Mouse (Mus musculus) thymus, postnatal 10 days (tissue): Measurements from ENCODE around the gene Kcnd2.

Experiments used
- DNase-seq, 2 experiments: peaks; one replicate each; pipeline ENCODE4 v3.0.0; 2021; ENCODE audit warnings: low spot score in 2 of 2

Kcnd2 gene

GRCm38 (mm10) chr6:21424202-21424785, 209.0 kb downstream of the Kcnd2 start:
- no peak for DNase-seq

- DNase-seq: no peak
Observed at GRCm38 (mm10) chr6:21431120-21431519, 215.8 kb downstream of the Kcnd2 start.

DNA sequence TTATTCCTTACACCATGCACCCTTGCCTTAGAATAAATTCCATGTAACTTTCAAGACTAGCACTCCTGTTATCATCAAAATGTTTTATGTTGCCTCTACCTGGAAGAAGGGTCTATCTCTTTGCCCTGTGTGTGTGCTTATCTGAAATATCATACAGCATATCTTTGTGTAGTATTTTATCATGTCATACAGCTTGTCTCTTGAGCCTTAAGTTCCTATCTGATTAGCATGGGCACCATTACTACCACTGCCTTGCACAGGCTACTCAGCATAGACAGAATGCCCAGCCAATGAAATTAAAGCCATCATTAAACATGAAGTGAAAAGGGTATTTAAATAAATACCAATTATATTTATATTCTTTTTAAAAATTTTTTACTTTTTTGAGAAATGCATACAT, 249.4 kb downstream of the Kcnd2 start:
- no peak for DNase-seq

DNA sequence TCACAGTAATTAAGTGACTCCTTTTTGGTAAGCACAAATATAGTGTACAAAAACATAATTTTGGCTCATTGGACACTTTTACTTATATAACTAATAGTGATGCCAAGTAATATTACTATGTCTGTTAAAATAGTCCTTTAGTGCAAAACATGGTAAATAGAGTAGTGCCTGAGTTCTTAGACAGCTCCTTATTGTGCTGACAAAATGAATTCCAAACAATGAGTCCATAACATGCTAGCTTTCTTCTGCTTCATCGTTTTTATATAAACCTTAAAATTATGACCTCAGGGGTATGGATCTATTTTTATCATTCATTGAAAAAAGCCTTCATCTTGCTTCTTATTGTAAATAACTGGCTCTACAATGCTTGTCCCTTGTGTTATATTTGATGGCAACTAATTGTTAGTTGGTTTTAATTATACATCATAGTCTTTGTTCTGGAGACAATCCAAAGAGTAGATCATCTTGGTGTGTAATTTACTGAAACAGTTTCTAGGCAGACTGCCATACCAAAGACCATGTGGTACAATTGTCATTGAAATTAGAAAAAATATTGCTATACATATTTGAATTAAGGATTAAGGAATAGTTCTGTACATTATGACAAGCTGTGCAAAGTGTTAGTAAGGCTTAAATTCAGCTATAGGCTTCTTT, 256.7 kb downstream of the Kcnd2 start:
- no peak for DNase-seq

GRCm38 (mm10) chr6:21482714-21483113, 267.4 kb downstream of the Kcnd2 start:
- no peak for DNase-seq

GRCm38 (mm10) chr6:21488536-21488935, 273.2 kb downstream of the Kcnd2 start:
- no peak for DNase-seq

DNA sequence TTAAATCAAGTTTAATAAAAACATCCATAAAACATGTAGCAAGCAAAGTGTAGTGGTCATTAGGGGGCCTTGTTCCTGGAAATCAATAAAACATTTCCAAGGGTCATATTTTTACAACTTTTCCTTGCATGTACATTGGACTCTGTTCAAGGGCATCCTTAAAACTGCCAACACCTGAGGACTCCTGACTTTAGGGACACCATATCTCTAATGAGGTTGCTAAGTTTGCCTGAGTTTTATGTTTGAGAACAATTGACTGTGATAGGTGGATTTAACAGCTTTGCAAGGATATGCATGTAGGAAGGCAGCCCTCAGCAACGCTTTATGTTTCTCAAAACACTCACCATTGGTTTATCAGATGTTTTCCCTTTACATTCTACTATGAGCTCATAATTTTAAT, 287.6 kb downstream of the Kcnd2 start:
- DNase-seq: no peak

DNA sequence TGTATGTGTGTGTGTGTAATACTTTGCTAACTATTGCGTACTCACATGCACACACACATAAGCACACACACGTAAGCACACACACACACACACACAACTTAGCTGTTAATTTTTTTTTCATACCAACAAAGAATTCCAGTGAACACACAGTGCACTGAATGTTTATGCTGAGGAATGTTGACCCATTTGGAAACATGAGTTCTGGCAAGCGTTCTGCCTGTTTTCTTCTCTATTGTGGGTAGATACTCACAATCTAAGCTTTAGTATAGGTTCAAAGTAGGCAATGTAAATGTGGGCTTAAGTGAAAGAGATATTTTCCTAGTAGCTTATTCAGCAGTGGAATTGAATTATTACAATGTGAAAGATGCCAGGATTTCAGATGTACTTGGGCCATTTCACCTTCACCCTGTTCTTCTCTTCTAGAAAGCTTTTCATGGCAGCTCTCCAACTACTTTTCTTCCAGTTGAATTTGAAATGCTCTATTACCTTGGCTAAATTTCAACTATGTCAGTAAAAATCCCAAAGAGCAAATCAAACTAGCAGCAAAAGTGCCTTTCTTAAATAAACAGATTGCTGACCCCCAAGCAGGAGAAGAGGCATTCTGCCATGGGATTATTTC, 295.4 kb downstream of the Kcnd2 start:
- DNase-seq: no peak

GRCm38 (mm10) chr6:21520351-21520750, 305.0 kb downstream of the Kcnd2 start:
- no peak for DNase-seq

DNA sequence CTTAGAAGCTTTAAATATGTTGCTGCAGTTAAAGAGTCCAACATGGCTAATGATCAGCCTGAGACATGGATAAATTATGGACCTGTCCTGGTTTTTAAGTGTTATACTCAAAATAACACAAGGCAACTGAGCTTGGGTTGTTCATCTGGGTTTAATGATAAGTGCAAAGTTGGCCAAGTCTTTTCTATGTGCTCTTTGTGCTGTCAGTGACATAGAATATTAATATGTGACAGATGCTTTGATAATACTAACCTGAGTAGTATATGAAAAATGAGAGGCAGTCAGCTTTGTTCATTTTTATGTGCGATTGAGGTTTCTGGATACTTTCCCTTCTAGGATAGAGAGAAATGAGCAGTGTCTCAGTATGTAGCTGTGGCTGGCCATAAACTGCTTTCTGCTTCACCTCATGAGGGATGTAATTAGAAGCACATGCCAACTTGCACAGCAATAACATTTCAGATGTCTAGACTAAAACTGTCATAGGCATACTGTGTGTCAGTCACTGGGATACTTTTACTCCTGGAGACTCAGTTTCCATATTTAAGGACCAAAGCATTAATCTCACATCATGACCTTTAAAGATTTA, 312.3 kb downstream of the Kcnd2 start:
- no peak for DNase-seq

DNA sequence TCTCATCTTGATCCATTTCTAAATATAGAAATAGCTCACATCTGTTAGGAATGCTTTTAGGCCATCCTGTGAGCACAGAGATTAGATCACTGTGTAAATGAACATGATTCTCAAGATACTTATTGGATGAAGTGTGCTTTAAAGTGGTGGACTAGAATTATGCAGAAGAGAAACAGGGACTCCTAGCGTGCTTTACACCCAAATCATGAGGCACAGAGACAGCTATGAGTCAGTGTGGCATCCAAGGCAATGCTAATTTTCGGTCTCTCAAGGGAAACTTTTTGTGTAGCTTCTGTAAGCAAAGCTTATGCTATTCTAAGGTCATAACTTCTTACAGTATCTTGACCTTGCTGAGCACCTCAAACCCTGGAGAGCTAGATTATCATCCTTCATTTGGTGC, 318.7 kb downstream of the Kcnd2 start:
- DNase-seq: no peak

DNA sequence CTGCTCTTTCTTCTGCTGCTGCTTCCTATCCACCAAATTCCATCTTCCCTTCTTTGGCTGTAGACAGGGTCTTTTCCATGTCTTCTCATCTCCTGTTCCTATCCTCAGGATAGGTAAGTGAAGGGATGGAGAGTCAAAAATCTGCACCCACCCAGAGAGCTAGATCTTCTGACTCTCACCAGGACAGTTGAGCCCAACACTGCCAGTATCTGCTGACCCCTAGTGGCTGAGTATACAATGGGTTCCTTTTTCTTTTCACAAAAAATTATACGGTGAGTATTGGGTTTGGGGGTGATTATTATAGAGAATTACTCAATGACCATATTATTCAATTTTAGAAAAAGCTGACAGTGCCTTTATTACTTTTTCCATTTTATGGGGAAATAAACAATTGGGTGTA, 319.5 kb downstream of the Kcnd2 start:
- DNase-seq: no peak

DNA sequence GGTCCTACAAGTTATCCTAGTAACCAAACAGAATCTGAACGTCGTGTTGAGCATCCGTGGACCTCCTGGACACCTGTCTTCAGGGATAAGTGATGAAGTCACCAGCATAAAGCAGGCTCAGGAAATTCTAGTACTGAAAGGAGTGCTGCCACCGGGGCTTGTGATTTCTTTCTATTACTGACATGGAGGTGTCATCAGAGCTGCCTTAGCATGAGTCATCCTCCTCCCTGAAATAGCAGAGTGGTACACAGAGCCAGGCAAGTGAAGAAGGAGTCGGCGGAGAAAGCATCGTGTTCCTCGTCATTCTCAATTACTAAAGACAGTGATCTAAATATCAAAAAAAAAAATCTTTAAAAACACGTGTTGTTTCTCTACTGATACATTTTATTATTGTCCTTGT, 336.2 kb downstream of the Kcnd2 start:
- DNase-seq: no peak

GRCm38 (mm10) chr6:21570964-21571363, 355.7 kb downstream of the Kcnd2 start:
- DNase-seq: no peak

DNA sequence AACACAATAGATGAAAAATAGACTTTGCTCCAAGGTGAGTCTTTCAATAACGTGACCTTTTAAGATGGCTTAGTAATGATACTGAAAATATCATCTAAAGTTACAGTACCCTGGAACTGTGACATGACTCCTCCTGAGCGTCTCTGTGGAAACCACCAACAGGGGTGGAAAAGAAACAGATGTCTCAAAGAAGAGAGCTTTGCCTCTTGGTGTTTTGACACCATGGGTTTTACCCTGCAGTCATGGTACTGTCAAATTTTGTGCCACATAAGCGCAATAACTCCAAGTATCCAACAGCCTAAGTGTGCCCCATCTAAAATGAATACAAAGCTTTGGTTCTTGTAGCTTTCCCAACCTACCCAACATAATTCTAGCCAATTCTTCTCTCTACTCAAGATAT, 374.9 kb downstream of the Kcnd2 start:
- no peak for DNase-seq

DNA sequence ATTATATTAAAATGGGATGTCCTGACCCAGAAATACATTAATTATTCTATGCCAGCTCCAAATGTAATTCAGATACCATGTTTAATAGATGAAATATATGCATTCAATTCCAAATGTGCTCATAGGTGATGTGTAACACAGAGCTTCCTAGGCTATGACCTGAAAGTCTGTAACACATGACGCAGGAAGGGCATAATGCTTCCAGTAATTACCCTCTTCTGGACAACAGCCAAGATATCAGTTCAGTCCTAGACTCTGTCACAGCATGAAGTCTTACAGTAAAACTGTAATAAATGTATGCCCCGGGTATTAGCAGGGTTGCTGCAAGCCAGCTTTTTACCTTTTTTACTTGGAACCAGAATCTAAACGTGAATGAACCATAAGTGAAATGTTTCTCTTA, 382.1 kb downstream of the Kcnd2 start:
- no peak for DNase-seq

GRCm38 (mm10) chr6:21609381-21610059, 394.2 kb downstream of the Kcnd2 start:
- no peak for DNase-seq

DNA sequence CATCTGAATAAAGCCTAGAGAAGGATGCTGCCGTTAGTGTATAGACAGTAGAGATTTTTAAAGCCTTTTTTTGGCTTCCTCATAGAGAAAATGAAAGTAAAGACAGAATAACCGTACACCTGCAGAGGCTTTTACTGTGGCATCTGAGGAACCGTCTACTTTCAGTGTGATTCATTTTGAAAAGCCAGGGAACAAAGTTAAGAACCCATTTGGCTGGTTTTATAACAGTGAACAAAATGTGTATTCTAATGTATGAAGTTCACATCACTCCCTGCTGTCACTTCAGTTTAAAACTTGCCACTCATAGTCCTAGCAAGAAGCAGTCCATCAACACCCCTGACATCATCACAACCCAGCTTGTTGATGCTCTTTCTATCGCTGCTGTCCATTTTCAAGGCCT, 414.7 kb downstream of the Kcnd2 start:
- no peak for DNase-seq

DNA sequence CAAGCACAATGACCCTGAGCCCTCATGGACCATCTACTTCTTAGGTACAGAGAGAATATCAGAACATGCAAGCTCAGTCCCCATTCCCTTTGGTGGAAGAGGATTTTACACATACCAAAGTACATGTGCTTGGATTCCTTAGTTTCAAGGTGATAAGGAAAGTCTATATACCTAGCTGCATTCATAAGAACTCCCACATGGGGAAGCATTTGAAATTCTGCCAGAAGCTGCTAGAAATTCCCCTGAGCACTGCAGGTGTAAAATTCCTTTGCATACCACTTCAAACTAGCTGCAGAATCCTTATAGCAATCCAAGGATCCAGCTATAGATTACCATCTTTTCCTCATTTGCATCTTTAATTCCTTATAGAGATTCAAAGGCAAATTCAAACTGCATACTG, 440.4 kb downstream of the Kcnd2 start:
- DNase-seq: no peak

- DNase-seq: no peak
Observed at GRCm38 (mm10) chr6:21664135-21664534, 448.8 kb downstream of the Kcnd2 start.

DNA sequence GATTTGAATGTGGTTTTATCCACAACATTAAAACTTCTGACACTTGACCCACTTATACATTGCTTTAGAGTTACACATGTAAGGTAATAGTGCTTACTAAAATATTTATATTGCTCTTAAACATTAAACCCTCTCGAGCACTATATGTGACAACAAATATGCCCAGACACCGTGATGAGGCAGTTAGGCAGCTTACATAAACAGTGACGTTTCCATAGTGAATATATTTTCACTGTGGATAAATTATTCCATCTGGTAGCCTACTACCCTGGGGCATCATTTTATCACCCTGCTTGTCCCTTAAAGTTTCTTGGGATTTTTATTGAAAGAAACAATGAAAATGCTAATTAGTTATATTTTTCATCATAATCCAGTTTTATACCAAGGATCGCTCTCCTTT, 449.3 kb downstream of the Kcnd2 start:
- no peak for DNase-seq

- no peak for DNase-seq
Observed at GRCm38 (mm10) chr6:21684252-21684651, 468.9 kb downstream of the Kcnd2 start.

DNA sequence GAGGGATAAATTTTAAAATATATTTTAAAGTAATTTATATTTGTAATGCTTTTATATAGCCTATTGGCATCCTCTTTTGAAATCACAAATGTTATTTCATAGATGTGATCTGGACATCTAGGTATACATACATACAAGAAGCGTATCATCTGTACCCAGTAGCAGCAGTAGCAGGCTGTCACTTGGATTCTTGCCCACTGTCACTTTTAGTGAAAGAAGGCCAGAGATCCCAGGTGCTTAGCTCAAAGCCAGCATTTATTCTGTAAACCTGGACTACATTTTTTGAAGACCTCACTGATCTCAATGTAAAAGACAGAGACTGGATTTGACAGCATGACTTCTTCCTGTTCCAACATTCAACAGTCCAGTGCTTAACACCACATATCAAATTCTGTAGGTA, 471.1 kb downstream of the Kcnd2 start:
- no peak for DNase-seq
